Mouse (Mus musculus): ENCODE measurements around the gene C1qtnf12. TPM values are rescaled to one million over a fixed set of nuclear protein-coding genes. Genes with fewer than 3 reads are reported as not detected.

C1qtnf12 gene
- 49.9 and 52.7 TPM in 2 replicates for polyA plus RNA-seq (2014; fragmentation: Nextera tagmentation; extraction: Ambion mirVana)

DNA sequence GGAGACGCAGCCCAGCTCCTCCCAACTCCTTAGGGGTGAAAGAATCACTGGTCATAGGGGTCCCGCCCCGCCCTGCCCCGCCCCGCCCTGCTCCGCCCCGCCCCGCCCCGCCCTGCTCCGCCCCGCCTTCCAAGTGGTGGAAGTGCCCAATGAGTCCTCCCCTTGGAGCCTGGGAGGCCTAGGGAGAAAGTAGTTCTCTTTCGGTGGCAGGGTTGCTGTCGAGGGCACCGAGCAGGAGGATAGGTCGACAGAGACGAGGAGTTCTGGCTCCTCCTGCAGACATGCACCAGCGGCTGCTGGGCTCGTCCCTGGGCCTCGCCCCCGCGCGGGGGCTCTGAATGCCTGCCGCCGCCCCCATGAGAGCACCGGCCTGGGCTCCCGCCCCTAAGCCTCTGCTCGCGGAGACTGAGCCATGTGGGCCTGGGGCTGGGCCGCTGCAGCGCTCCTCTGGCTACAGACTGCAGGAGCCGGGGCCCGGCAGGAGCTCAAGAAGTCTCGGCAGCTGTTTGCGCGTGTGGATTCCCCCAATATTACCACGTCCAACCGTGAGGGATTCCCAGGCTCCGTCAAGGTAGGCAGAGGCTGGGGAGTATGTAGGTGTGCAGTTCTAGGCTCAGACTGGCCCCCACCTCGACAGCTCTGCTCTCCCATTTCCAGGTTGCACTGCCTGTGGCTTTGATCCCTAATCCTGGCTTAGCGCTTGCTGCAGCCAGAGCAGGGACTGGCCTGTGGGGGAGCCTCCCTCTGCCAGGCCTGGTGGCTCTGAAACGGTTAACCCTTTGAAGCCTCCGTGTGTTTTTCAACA is at the start of gene C1qtnf12:
Gene C1qtnf12, plus strand, starts transcription at position 152 of the 805 bp plus-strand sequence.
- WGBS: 0% methylated on average over 22 of the region's 42 CpGs

DNA sequence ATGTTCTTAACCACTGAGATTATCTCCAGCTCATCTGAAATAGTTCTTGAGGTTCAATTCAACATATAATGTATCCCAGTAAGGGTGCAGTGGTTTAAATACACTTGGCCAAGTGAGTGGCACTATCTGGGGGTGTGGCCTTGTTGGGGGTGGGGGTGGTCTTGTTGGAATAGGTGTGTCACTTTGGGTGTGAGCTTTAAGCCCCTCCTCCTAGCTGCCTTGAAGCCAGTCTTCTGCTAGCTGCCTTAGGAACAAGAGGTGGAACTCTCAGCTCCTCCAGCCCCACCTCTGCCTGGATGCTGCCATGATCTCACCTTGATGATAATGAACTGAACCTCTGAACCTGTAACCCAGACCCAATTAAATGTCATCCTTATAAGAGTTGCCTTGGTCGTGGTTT is 30.1 kb upstream of the C1qtnf12 start:
- Histone ChIP-seq H3K9ac (ENCODE audit: low read depth, low read length) (no peak overlapping the region), H3K4me3 (ENCODE audit: low read depth, low read length) (no peak overlapping the region), H3K36me3 (ENCODE audit: control insufficient read depth, insufficient read depth, low read length) (no peaks in the 10 kb centered on the region), H3K27me3 (replicated peaks; ENCODE audit: control insufficient read depth, insufficient read depth, low read length) (no peaks in the 10 kb centered on the region), H3K9me3 (ENCODE audit: control insufficient read depth, low read length) (no peaks in the 10 kb centered on the region), H3K27ac (replicated peaks; ENCODE audit: low read depth, low read length) (no peak overlapping the region), H3K4me1 (ENCODE audit: control insufficient read depth, insufficient read depth, low read length) (no peaks in the 10 kb centered on the region), H3K4me2 (ENCODE audit: low read depth, low read length) (no peak overlapping the region)
- WGBS: 81% methylated on average over 1 of the region's 1 CpGs
- DNase-seq (ENCODE audit: low spot score) (no peak), ATAC-seq (ENCODE audit: low read depth) (no peak)

More for the DNA sequence above, at the start of gene C1qtnf12:
- Histone ChIP-seq H3K9me3 (ENCODE audit: control insufficient read depth, low read length) (no peaks in the 10 kb centered on the region), H3K4me2 (ENCODE audit: low read depth, low read length) (peak within 1 kb of the TSS; percentile 93), H3K36me3 (ENCODE audit: control insufficient read depth, insufficient read depth, low read length) (peaks cover 48% of the 10 kb centered on the region), H3K9ac (ENCODE audit: low read depth, low read length) (peak within 1 kb of the TSS; percentile 79), H3K27me3 (replicated peaks; ENCODE audit: control insufficient read depth, insufficient read depth, low read length) (no peaks in the 10 kb centered on the region), H3K4me3 (ENCODE audit: low read depth, low read length) (peak within 1 kb of the TSS; percentile 64), H3K27ac (replicated peaks; ENCODE audit: low read depth, low read length) (peak within 1 kb of the TSS; percentile 68), H3K4me1 (ENCODE audit: control insufficient read depth, insufficient read depth, low read length) (peaks cover 11% of the 10 kb centered on the region)
- DNase-seq (ENCODE audit: low spot score) (peak; percentile 76), ATAC-seq (ENCODE audit: low read depth) (peak; percentile 82)

DNA sequence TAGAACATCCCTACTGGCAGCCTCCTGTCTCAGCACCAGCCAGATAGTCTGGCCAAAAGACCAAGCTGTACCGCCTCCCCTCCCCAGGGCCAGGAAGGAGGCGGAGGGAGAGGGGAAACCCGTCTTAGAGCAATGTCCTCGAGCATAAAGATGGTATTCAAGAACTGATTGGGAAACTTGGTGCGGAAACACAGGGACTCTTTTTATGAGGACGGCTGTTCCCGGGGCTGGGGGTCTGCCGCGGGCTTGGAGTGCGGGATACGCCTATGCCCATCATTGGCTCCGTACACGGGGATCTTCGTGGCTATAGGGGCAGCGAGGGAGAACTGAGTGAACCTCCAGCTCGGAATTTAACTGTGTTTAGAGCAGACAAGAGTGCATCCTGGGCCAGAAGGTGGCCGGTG is 19.1 kb upstream of the C1qtnf12 start:
- no peaks in the 10 kb centered on the region for H3K27me3 ChIP-seq (replicated peaks; ENCODE audit: control insufficient read depth, insufficient read depth, low read length)
- H3K4me2 ChIP-seq (ENCODE audit: low read depth, low read length): peak overlapping the region; percentile 94
- H3K4me3 ChIP-seq (ENCODE audit: low read depth, low read length): peak overlapping the region; percentile 94
- H3K9ac ChIP-seq (ENCODE audit: low read depth, low read length): peak overlapping the region; percentile 94
- H3K4me1 ChIP-seq (ENCODE audit: control insufficient read depth, insufficient read depth, low read length): peaks cover 14% of the 10 kb centered on the region
- peak overlapping the region; percentile 86 for H3K27ac ChIP-seq (replicated peaks; ENCODE audit: low read depth, low read length)
- WGBS: under 1% methylated on average over 16 of the region's 17 CpGs
- H3K36me3 ChIP-seq (ENCODE audit: control insufficient read depth, insufficient read depth, low read length): peaks cover 17% of the 10 kb centered on the region
- ATAC-seq (ENCODE audit: low read depth) (peak; percentile 31), DNase-seq (ENCODE audit: low spot score) (peak; percentile 26)
- H3K9me3 ChIP-seq (ENCODE audit: control insufficient read depth, low read length): no peaks in the 10 kb centered on the region

DNA sequence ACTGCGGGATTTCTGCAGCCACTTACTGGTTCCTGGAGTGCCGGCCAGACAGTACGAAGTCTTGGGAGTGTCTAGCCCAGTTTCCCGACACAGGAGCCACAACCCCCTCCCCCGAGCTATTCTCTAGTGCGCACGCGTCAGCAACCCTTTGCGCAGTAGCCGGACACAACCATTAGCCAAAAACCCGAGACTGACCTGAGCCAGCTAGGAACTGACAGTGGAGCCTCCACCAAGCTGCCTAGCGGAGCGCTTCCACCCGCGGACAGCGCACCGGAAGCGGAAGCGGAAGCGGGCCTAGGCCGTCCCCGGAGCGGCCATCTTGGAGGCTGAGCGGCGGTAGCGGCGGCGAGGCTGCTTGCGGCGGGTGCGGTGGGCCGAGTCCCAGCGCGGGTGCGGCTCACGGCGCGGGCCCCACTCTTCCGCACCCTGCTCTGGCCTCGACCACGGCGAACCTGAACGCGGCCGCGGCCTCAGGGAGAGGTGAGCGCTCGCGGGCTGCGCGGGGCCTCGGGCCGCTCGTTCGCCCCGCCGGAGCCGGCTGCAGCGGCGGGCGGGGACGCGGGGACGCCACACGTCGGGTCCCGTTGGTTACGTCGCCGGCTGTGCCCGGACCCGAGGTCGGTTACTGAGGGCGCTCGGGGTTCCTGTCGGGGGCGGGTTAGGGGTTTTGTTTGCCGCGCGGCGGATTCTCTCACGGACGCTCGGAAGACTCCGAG is 18.4 kb upstream of the C1qtnf12 start, which contains the start of gene Ube2j2:
Gene Ube2j2, plus strand, starts transcription at position 298 of the 716 bp plus-strand sequence.
- WGBS: under 1% methylated on average over 45 of the region's 85 CpGs
- H3K4me2 ChIP-seq (ENCODE audit: low read depth, low read length): peak within 1 kb of the TSS; percentile 94
- no peaks in the 10 kb centered on the region for H3K27me3 ChIP-seq (replicated peaks; ENCODE audit: control insufficient read depth, insufficient read depth, low read length)
- no peaks in the 10 kb centered on the region for H3K9me3 ChIP-seq (ENCODE audit: control insufficient read depth, low read length)
- DNase-seq (ENCODE audit: low spot score): peak; percentile 97
- peak; percentile 99 for ATAC-seq (ENCODE audit: low read depth)
- peaks cover 23% of the 10 kb centered on the region for H3K36me3 ChIP-seq (ENCODE audit: control insufficient read depth, insufficient read depth, low read length)
- peak within 1 kb of the TSS; percentile 94 for H3K4me3 ChIP-seq (ENCODE audit: low read depth, low read length)
- peak within 1 kb of the TSS; percentile 94 for H3K9ac ChIP-seq (ENCODE audit: low read depth, low read length)
- H3K27ac ChIP-seq (replicated peaks; ENCODE audit: low read depth, low read length): peak within 1 kb of the TSS; percentile 86
- H3K4me1 ChIP-seq (ENCODE audit: control insufficient read depth, insufficient read depth, low read length): peaks cover 14% of the 10 kb centered on the region

DNA sequence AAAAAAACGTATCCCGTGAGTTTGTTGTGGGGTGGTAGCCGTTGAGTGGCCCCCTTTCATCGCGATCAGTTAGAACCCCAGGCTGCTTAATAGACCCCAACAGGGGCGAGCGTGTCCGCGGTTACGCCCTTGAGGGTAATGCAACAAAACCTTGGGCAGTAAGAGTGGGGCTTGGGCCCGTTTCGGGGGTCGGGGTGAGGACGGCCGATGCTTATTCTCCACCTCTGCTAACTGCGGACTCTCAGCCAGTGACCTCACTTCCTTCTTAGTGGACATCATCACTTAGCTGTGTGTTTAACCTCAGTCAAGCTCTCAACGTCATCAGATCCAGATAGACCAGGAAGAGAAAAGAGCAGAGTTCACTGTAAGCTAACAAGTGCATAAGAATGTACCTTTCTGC is 17.8 kb upstream of the C1qtnf12 start:
- Histone ChIP-seq H3K4me3 (ENCODE audit: low read depth, low read length) (peak overlapping the region; percentile 94), H3K4me2 (ENCODE audit: low read depth, low read length) (peak overlapping the region; percentile 94), H3K9ac (ENCODE audit: low read depth, low read length) (peak overlapping the region; percentile 94), H3K4me1 (ENCODE audit: control insufficient read depth, insufficient read depth, low read length) (peaks cover 14% of the 10 kb centered on the region), H3K9me3 (ENCODE audit: control insufficient read depth, low read length) (no peaks in the 10 kb centered on the region), H3K27me3 (replicated peaks; ENCODE audit: control insufficient read depth, insufficient read depth, low read length) (no peaks in the 10 kb centered on the region), H3K36me3 (ENCODE audit: control insufficient read depth, insufficient read depth, low read length) (peaks cover 29% of the 10 kb centered on the region), H3K27ac (replicated peaks; ENCODE audit: low read depth, low read length) (peak overlapping the region; percentile 70; the same call in 1 of the 2 replicates)
- DNase-seq (ENCODE audit: low spot score) (no peak), ATAC-seq (ENCODE audit: low read depth) (no peak)
- 0% methylated on average over 17 of the region's 17 CpGs for WGBS

DNA sequence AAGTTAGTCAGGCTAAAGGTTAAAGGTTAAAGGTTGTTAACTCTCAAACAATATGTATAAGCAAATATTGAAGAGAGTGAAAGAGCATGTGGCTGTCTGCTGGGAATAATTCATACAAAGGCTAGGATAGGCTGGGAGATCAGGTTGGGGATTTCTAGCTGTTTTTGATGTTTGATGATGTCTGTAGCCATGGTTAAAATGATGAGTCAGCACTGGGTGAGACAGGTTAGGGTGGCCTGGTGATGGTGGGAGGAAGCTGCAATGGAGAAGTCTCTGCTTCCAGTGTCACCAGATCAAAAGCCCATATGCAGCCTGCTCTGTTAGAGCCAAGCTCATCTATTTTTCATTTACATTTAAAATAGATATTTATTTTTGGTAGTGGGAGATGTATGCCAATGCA is 15.0 kb upstream of the C1qtnf12 start:
- Histone ChIP-seq H3K4me1 (ENCODE audit: control insufficient read depth, insufficient read depth, low read length) (peaks cover 14% of the 10 kb centered on the region), H3K9me3 (ENCODE audit: control insufficient read depth, low read length) (no peaks in the 10 kb centered on the region), H3K36me3 (ENCODE audit: control insufficient read depth, insufficient read depth, low read length) (peaks cover 56% of the 10 kb centered on the region), H3K27me3 (replicated peaks; ENCODE audit: control insufficient read depth, insufficient read depth, low read length) (no peaks in the 10 kb centered on the region), H3K27ac (replicated peaks; ENCODE audit: low read depth, low read length) (no peak overlapping the region), H3K4me3 (ENCODE audit: low read depth, low read length) (no peak overlapping the region), H3K4me2 (ENCODE audit: low read depth, low read length) (no peak overlapping the region), H3K9ac (ENCODE audit: low read depth, low read length) (no peak overlapping the region)
- no peak for DNase-seq (ENCODE audit: low spot score)
- ATAC-seq (ENCODE audit: low read depth): no peak

DNA sequence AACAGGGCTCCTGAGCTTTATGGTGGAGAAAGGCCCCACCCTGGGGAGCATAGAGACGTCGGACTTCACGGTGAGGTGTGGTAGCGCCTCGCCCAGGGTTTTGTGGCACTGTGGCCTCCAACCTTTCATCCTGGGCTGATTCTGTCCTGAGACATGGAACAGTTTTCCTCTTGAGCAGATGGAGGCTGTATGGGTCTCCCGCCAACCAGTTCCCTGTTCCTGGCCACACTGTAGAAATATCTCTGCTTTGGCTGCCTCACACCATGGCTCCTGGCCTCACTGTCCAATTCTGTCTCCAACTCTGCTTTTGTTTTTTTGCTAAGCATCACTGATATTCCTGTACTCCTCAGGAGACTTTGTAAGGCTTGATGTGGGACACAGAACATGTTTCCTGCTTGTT is 6.6 kb upstream of the C1qtnf12 start:
- Histone ChIP-seq H3K36me3 (ENCODE audit: control insufficient read depth, insufficient read depth, low read length) (peaks cover 85% of the 10 kb centered on the region), H3K27ac (replicated peaks; ENCODE audit: low read depth, low read length) (no peak overlapping the region), H3K4me2 (ENCODE audit: low read depth, low read length) (no peak overlapping the region), H3K4me1 (ENCODE audit: control insufficient read depth, insufficient read depth, low read length) (no peaks in the 10 kb centered on the region), H3K9ac (ENCODE audit: low read depth, low read length) (no peak overlapping the region), H3K4me3 (ENCODE audit: low read depth, low read length) (no peak overlapping the region), H3K27me3 (replicated peaks; ENCODE audit: control insufficient read depth, insufficient read depth, low read length) (no peaks in the 10 kb centered on the region), H3K9me3 (ENCODE audit: control insufficient read depth, low read length) (no peaks in the 10 kb centered on the region)
- no peak for DNase-seq (ENCODE audit: low spot score)
- 93% methylated on average over 6 of the region's 6 CpGs for WGBS
- ATAC-seq (ENCODE audit: low read depth): no peak

DNA sequence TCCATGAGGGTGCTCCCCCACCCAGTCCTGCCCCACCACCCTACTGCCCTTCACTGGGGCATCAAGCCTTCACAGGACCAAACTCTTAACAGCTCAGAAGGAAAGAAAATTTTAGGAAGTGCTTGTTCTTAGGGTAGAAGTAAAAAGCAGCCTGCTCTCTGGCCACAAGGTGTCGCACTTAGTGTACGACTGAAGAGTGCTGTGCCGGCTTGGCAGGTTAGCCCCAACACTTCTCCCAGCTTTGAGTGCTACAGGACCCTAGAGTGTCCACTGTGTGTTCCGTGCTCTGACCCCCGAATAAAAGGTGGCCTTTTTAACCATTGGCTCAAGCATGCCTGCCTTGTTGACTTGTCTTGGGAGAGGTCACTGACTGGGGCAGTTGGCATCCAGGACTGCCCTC is 2.8 kb upstream of the C1qtnf12 start:
- WGBS: 5% methylated on average over 5 of the region's 5 CpGs
- Histone ChIP-seq H3K4me1 (ENCODE audit: control insufficient read depth, insufficient read depth, low read length) (peaks cover 11% of the 10 kb centered on the region), H3K4me2 (ENCODE audit: low read depth, low read length) (no peak overlapping the region), H3K36me3 (ENCODE audit: control insufficient read depth, insufficient read depth, low read length) (peaks cover 55% of the 10 kb centered on the region), H3K9me3 (ENCODE audit: control insufficient read depth, low read length) (no peaks in the 10 kb centered on the region), H3K27ac (replicated peaks; ENCODE audit: low read depth, low read length) (no peak overlapping the region), H3K27me3 (replicated peaks; ENCODE audit: control insufficient read depth, insufficient read depth, low read length) (no peaks in the 10 kb centered on the region), H3K9ac (ENCODE audit: low read depth, low read length) (no peak overlapping the region), H3K4me3 (ENCODE audit: low read depth, low read length) (no peak overlapping the region)
- DNase-seq (ENCODE audit: low spot score) (peak; percentile 93), ATAC-seq (ENCODE audit: low read depth) (peak; percentile 76)

Data from embryonic facial prominence, embryonic 14.5 days (tissue).